Mouse (Mus musculus): ENCODE results near the gene Asl. TPM values are rescaled to one million over a fixed set of nuclear protein-coding genes. Genes with fewer than 3 reads are reported as not detected.
A peak's percentile ranks its signal among the peaks of the same experiment; 100 is the strongest.

The Asl gene
- polyA plus RNA-seq, 1 experiment from 2014 or later, result 27.3 TPM

- Histone ChIP-seq H3K27ac (ENCODE audit: low read length) (peak overlapping the region; percentile 79), H3K4me1 (ENCODE audit: insufficient read depth, low read depth, low read length) (peaks cover 6% of the 10 kb centered on the region; the same call in 1 of the 2 replicates), H3K4me3 (ENCODE audit: low read depth, low read length) (peak overlapping the region; percentile 43), H3K36me3 (ENCODE audit: insufficient read depth, low read length) (no peaks in the 10 kb centered on the region), H3K27me3 (replicated peaks; ENCODE audit: insufficient read depth, low read length) (no peaks in the 10 kb centered on the region), H3K4me2 (replicated peaks; ENCODE audit: low read depth, low read length) (peak overlapping the region; percentile 67), H3K9ac (replicated peaks; ENCODE audit: low read depth) (no peak overlapping the region), H3K9me3 (ENCODE audit: low read length) (no peaks in the 10 kb centered on the region)
- WGBS, result 18% methylated on average over 7 of the region's 7 CpGs
- TF ChIP-seq EP300 (IDR thresholded peaks at IDR 0.05), result no peak
- ATAC-seq (peak; percentile 23), DNase-seq (ENCODE audit: low spot score) (peak; percentile 26)
Measured at GRCm38 (mm10) chr5:130003229-130003628, 25.8 kb downstream of the Asl start.

GRCm38 (mm10) chr5:130002301-130003146 lies 26.5 kb downstream of the Asl start, which contains the start of gene Gusb:
TSS of gene Gusb (minus strand) at chr5:130003049.
- Histone ChIP-seq H3K27me3 (replicated peaks; ENCODE audit: insufficient read depth, low read length) (no peaks in the 10 kb centered on the region), H3K9me3 (ENCODE audit: low read length) (no peaks in the 10 kb centered on the region), H3K36me3 (ENCODE audit: insufficient read depth, low read length) (no peaks in the 10 kb centered on the region), H3K4me1 (ENCODE audit: insufficient read depth, low read depth, low read length) (peaks cover 6% of the 10 kb centered on the region; the same call in 1 of the 2 replicates), H3K4me2 (replicated peaks; ENCODE audit: low read depth, low read length) (peak within 1 kb of the TSS; percentile 67), H3K27ac (ENCODE audit: low read length) (peak within 1 kb of the TSS; percentile 79), H3K4me3 (ENCODE audit: low read depth, low read length) (peak within 1 kb of the TSS; percentile 43), H3K9ac (replicated peaks; ENCODE audit: low read depth) (peak within 1 kb of the TSS; percentile 37; the same call in 1 of the 2 replicates)
- peak; percentile 97 for DNase-seq (ENCODE audit: low spot score)
- 1% methylated on average over 39 of the region's 39 CpGs for WGBS
- peak; percentile 95 for ATAC-seq
- TF ChIP-seq CTCF (IDR thresholded peaks at IDR 0.05) (no peak), EP300 (IDR thresholded peaks at IDR 0.05) (no peak)

- TF ChIP-seq CTCF (IDR thresholded peaks at IDR 0.05), result no peak
- TF ChIP-seq EP300 (IDR thresholded peaks at IDR 0.05), result no peak
- Histone ChIP-seq H3K9me3 (ENCODE audit: low read length) (no peaks in the 10 kb centered on the region), H3K27ac (ENCODE audit: low read length) (no peak overlapping the region; the same call in 1 of the 2 replicates), H3K4me1 (ENCODE audit: insufficient read depth, low read depth, low read length) (peaks cover 6% of the 10 kb centered on the region; the same call in 1 of the 2 replicates), H3K27me3 (replicated peaks; ENCODE audit: insufficient read depth, low read length) (no peaks in the 10 kb centered on the region), H3K9ac (replicated peaks; ENCODE audit: low read depth) (no peak overlapping the region), H3K4me3 (ENCODE audit: low read depth, low read length) (no peak overlapping the region), H3K4me2 (replicated peaks; ENCODE audit: low read depth, low read length) (peak overlapping the region; percentile 67), H3K36me3 (ENCODE audit: insufficient read depth, low read length) (no peaks in the 10 kb centered on the region)
- no peak for DNase-seq (ENCODE audit: low spot score)
- 34% methylated on average over 5 of the region's 5 CpGs for WGBS
- ATAC-seq, result no peak
Measured at GRCm38 (mm10) chr5:130001356-130001987, 27.6 kb downstream of the Asl start.

GRCm38 (mm10) chr5:130000735-130001134 lies 28.3 kb downstream of the Asl start:
- WGBS, result 83% methylated on average over 12 of the region's 12 CpGs
- DNase-seq (ENCODE audit: low spot score) (peak; percentile 55), ATAC-seq (no peak)
- Histone ChIP-seq H3K9ac (replicated peaks; ENCODE audit: low read depth) (no peak overlapping the region), H3K9me3 (ENCODE audit: low read length) (no peaks in the 10 kb centered on the region), H3K4me1 (ENCODE audit: insufficient read depth, low read depth, low read length) (peaks cover 6% of the 10 kb centered on the region; the same call in 1 of the 2 replicates), H3K27me3 (replicated peaks; ENCODE audit: insufficient read depth, low read length) (no peaks in the 10 kb centered on the region), H3K4me2 (replicated peaks; ENCODE audit: low read depth, low read length) (no peak overlapping the region), H3K36me3 (ENCODE audit: insufficient read depth, low read length) (no peaks in the 10 kb centered on the region), H3K27ac (ENCODE audit: low read length) (no peak overlapping the region), H3K4me3 (ENCODE audit: low read depth, low read length) (no peak overlapping the region)
- no peak for TF ChIP-seq EP300 (IDR thresholded peaks at IDR 0.05)

GRCm38 (mm10) chr5:129999097-129999496 lies 29.9 kb downstream of the Asl start:
- WGBS, result 27% methylated on average over 4 of the region's 4 CpGs
- H3K27ac ChIP-seq (ENCODE audit: low read length), result no peak overlapping the region
- no peak overlapping the region for H3K9ac ChIP-seq (replicated peaks; ENCODE audit: low read depth)
- no peaks in the 10 kb centered on the region for H3K9me3 ChIP-seq (ENCODE audit: low read length)
- H3K36me3 ChIP-seq (ENCODE audit: insufficient read depth, low read length), result no peaks in the 10 kb centered on the region
- H3K4me1 ChIP-seq (ENCODE audit: insufficient read depth, low read depth, low read length), result peaks cover 6% of the 10 kb centered on the region; the same call in 1 of the 2 replicates
- TF ChIP-seq CTCF (IDR thresholded peaks at IDR 0.05) (peak; percentile 92), EP300 (IDR thresholded peaks at IDR 0.05) (no peak)
- H3K4me2 ChIP-seq (replicated peaks; ENCODE audit: low read depth, low read length), result no peak overlapping the region
- H3K27me3 ChIP-seq (replicated peaks; ENCODE audit: insufficient read depth, low read length), result no peaks in the 10 kb centered on the region
- no peak overlapping the region for H3K4me3 ChIP-seq (ENCODE audit: low read depth, low read length)
- no peak for ATAC-seq
- peak; percentile 79 for DNase-seq (ENCODE audit: low spot score)

GRCm38 (mm10) chr5:129997700-129998099 lies 31.3 kb downstream of the Asl start:
- Histone ChIP-seq H3K4me3 (ENCODE audit: low read depth, low read length) (no peak overlapping the region), H3K4me2 (replicated peaks; ENCODE audit: low read depth, low read length) (no peak overlapping the region), H3K36me3 (ENCODE audit: insufficient read depth, low read length) (0 out of 2 replicates have a peak, but pooled peaks cover 3% of the 10 kb centered on the region), H3K27ac (ENCODE audit: low read length) (no peak overlapping the region), H3K9ac (replicated peaks; ENCODE audit: low read depth) (no peak overlapping the region), H3K9me3 (ENCODE audit: low read length) (no peaks in the 10 kb centered on the region), H3K27me3 (replicated peaks; ENCODE audit: insufficient read depth, low read length) (no peaks in the 10 kb centered on the region), H3K4me1 (ENCODE audit: insufficient read depth, low read depth, low read length) (peaks cover 6% of the 10 kb centered on the region; the same call in 1 of the 2 replicates)
- TF ChIP-seq CTCF (IDR thresholded peaks at IDR 0.05) (no peak), EP300 (IDR thresholded peaks at IDR 0.05) (no peak)
- DNase-seq (ENCODE audit: low spot score) (no peak), ATAC-seq (no peak)
- 69% methylated on average over 19 of the region's 19 CpGs for WGBS
